Mouse (Mus musculus) heart, postnatal 0 days (tissue): ENCODE measurements around the gene Ano6. TPM values are rescaled to one million over a fixed set of nuclear protein-coding genes. Genes with fewer than 3 reads are reported as not detected.

ENCODE experiments used
- ATAC-seq: fragments of 200-750 bp; cut with Nextera tagmentation; 2 replicates; pipeline ENCODE4 v1.8.0; 2017; ENCODE audit warnings: low read depth, moderate number of reproducible peaks, moderate library complexity; ENCODE audit not compliant: insufficient read depth
- DNase-seq: peaks from one replicate; pipeline ENCODE4 v3.0.0-alpha.2; 2016; ENCODE audit warnings: low spot score
- H3K27ac ChIP-seq: fragments of 300-500 bp; sonication (generic); 2 replicates; pipeline ENCODE4 v1.5.1; 2014; ENCODE audit warnings: low read depth, mild to moderate bottlenecking
- H3K27me3 ChIP-seq: fragments of 300-500 bp; sonication (generic); 2 replicates; pipeline ENCODE4 v1.6.1; 2014; ENCODE audit warnings: low read length, mixed read lengths; ENCODE audit not compliant: control insufficient read depth, insufficient read depth
- H3K36me3 ChIP-seq: fragments of 300-500 bp; sonication (generic); replicated peaks from 2 replicates; pipeline ENCODE4 v1.6.1; 2014; ENCODE audit warnings: low read length, mixed read lengths; ENCODE audit not compliant: control insufficient read depth, insufficient read depth
- H3K4me1 ChIP-seq: fragments of 300-500 bp; sonication (generic); 2 replicates; pipeline ENCODE4 v1.6.1; 2014; ENCODE audit warnings: antibody characterized with exemption; ENCODE audit not compliant: control insufficient read depth, insufficient read depth
- H3K4me2 ChIP-seq: fragments of 300-500 bp; sonication (generic); 2 replicates; pipeline ENCODE4 v1.6.1; 2014; ENCODE audit warnings: low read depth, mild to moderate bottlenecking, low read length, moderate library complexity
- H3K4me3 ChIP-seq: fragments of 300-500 bp; sonication (generic); 2 replicates; pipeline ENCODE4 v1.5.1; 2014; ENCODE audit warnings: low read depth, low read length
- H3K9ac ChIP-seq: fragments of 300-500 bp; sonication (generic); replicated peaks from 2 replicates; pipeline ENCODE4 v1.6.1; 2014; ENCODE audit warnings: low read depth, low read length, mixed read lengths
- H3K9me3 ChIP-seq: fragments of 300-500 bp; sonication (generic); replicated peaks from 2 replicates; pipeline ENCODE4 v1.6.1; 2016; ENCODE audit warnings: low read length; ENCODE audit not compliant: control insufficient read depth
- CTCF ChIP-seq: IDR thresholded peaks from 2 replicates; pipeline ENCODE4 v1.5.1; 2016; ENCODE audit warnings: antibody characterized with exemption, control low read depth, low read depth
- EP300 ChIP-seq: IDR thresholded peaks from 2 replicates; pipeline ENCODE4 v1.6.1; 2016; ENCODE audit warnings: antibody characterized with exemption, low read depth
- WGBS: fragments of 180-500 bp; shearing (Covaris S2); extraction: QIAGEN DNeasy Blood & Tissue Kit; methylation state at CpG from one replicate; pipeline ENCODE4 v1.1.7; 2014; 5-methylcytosine and 5-hydroxymethylcytosine counted together
- polyA plus RNA-seq: library from polyadenylated mRNA; unstranded; fragments of >200 nt; fragmentation: Nextera tagmentation; extraction: Ambion mirVana; gene quantifications from 2 replicates; pipeline ENCODE4 v1.2.1, GENCODE M21; 2015
- total RNA-seq: library from RNA; depleted of rRNA; stranded (reverse); fragments of >200 nt; gene quantifications from 2 replicates; pipeline ENCODE4 v1.2.3, GENCODE M21; 2014; ENCODE audit warnings: low replicate concordance

The Ano6 gene
- total and polyA plus RNA-seq, 2 experiments from 2014 or later: 14.2 to 26.5 TPM

- Histone ChIP-seq H3K36me3 (peaks cover 2% of the 10 kb centered on the region; the same call in 1 of the 2 replicates), H3K9ac (no peak overlapping the region), H3K27me3 (no peaks in the 10 kb centered on the region), H3K9me3 (no peaks in the 10 kb centered on the region), H3K4me2 (no peak overlapping the region), H3K4me3 (no peak overlapping the region), H3K27ac (no peak overlapping the region), H3K4me1 (no peaks in the 10 kb centered on the region)
- DNase-seq (no peak), ATAC-seq (no peak)
- WGBS: 91% methylated on average over 3 of the region's 3 CpGs
- TF ChIP-seq CTCF (no peak), EP300 (no peak)
Measured at GRCm38 (mm10) chr15:95817501-95817900, 26.9 kb downstream of the Ano6 start.

DNA sequence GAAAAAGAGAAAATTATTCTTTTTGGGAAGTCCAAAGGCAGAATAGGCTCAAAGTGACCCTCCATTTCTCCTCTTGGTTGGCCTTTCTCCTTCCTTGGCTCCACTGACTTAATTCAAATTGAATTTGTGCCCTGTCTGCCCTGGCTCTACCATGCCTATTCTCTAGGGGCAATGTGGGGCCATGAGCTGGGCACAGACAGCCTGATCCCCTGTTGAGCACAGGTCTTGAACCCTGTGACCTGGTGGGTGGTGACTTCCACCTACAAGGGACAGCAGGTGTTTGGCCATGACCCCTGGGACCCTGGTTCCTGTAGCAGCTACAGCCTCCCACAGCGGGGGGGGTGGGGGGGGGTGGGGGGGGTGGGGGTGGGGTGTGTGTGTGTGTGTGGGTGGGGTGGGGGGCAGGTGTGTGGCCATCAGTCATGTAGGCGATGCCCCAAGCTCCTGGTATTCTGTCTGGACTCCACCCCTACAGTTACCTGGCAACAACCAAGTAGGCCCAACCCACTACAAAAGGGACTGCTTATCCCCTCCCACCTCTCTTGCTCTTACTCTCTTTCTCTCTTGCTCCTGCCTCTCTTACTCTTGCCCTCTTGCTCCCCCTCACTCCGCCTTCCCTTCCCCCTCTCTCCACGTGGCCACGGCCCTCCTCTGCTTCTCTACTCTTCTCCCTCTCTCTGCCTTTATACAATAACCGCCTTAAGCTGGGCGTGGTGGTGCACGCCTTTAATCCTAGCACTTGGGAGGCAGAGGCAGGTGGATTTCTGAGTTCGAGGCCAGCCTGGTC lies 28.8 kb downstream of the Ano6 start:
- no peaks in the 10 kb centered on the region for H3K9me3 ChIP-seq

GRCm38 (mm10) chr15:95820142-95820541 lies 29.5 kb downstream of the Ano6 start:
- Histone ChIP-seq H3K4me1 (no peaks in the 10 kb centered on the region), H3K4me2 (no peak overlapping the region), H3K9me3 (no peaks in the 10 kb centered on the region), H3K27ac (no peak overlapping the region), H3K27me3 (no peaks in the 10 kb centered on the region), H3K36me3 (no peaks in the 10 kb centered on the region), H3K9ac (no peak overlapping the region), H3K4me3 (no peak overlapping the region)
- ATAC-seq (no peak), DNase-seq (no peak)
- 90% methylated on average over 12 of the region's 12 CpGs for WGBS
- TF ChIP-seq CTCF: no peak

More for the DNA sequence above, 28.8 kb downstream of the Ano6 start:
- 85% methylated on average over 9 of the region's 9 CpGs for WGBS
- Histone ChIP-seq H3K36me3 (no peaks in the 10 kb centered on the region), H3K27ac (no peak overlapping the region), H3K4me2 (no peak overlapping the region), H3K9ac (no peak overlapping the region), H3K4me3 (no peak overlapping the region), H3K27me3 (no peaks in the 10 kb centered on the region), H3K4me1 (no peaks in the 10 kb centered on the region)
- no peak for TF ChIP-seq EP300
- TF ChIP-seq CTCF: no peak
- no peak for DNase-seq
- no peak for ATAC-seq

GRCm38 (mm10) chr15:95820678-95821077 lies 30.0 kb downstream of the Ano6 start:
- H3K27ac ChIP-seq: no peak overlapping the region
- ATAC-seq (no peak), DNase-seq (no peak)
- WGBS: 88% methylated on average over 9 of the region's 9 CpGs
- H3K9me3 ChIP-seq: no peaks in the 10 kb centered on the region
- no peaks in the 10 kb centered on the region for H3K36me3 ChIP-seq
- H3K4me2 ChIP-seq: no peak overlapping the region
- no peaks in the 10 kb centered on the region for H3K4me1 ChIP-seq
- TF ChIP-seq EP300: no peak
- TF ChIP-seq CTCF: no peak
- H3K9ac ChIP-seq: no peak overlapping the region
- H3K4me3 ChIP-seq: no peak overlapping the region
- no peaks in the 10 kb centered on the region for H3K27me3 ChIP-seq

DNA sequence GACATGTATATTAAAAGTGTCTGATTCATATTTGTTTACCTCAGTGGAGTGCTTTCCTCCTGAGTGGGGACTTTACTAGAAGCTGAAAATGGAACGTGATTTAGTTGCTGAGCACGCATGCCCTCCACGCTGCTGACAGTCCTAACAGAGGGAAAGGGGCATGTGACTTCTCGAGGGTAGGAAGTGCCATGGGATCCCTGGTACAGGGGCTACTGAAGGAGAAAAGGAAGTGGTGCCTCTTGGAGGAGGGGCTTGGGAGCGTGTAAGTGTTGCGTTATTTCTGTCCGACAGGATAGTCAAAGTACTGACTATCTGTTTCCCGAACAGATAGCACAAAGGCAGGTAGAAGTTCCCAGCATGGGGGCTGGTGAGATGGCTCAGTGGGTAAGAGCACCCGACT lies 31.5 kb downstream of the Ano6 start:
- Histone ChIP-seq H3K27ac (no peak overlapping the region), H3K4me2 (no peak overlapping the region), H3K4me3 (no peak overlapping the region), H3K9ac (no peak overlapping the region), H3K36me3 (no peaks in the 10 kb centered on the region), H3K9me3 (no peaks in the 10 kb centered on the region), H3K4me1 (no peaks in the 10 kb centered on the region), H3K27me3 (no peaks in the 10 kb centered on the region)
- DNase-seq (no peak), ATAC-seq (peak; percentile 66; the same call in 1 of the 2 replicates)
- TF ChIP-seq CTCF: no peak
- TF ChIP-seq EP300: no peak
- WGBS: 54% methylated on average over 9 of the region's 9 CpGs
